Mouse (Mus musculus) kidney, adult 2 months (tissue): Measurements from ENCODE around the gene Lipc.

Source experiments
- CTCF ChIP-seq: fragments of 200-500 bp; conservative IDR thresholded peaks from 2 replicates; pipeline ENCODE4 v1.5.1; 2011; ENCODE audit warnings: low read depth, mild to moderate bottlenecking, control low read depth, low read length, moderate library complexity, mixed read lengths; ENCODE audit not compliant: insufficient read depth, insufficient read length
- POLR2A ChIP-seq: fragments of 200-500 bp; IDR thresholded peaks from one replicate; pipeline ENCODE4 v1.6.1; 2011; ENCODE audit warnings: low read depth, low read length, control low read depth

GRCm38 (mm10) chr9:70833111-70833908 is 118.7 kb downstream of the Lipc start:
- no peak for TF ChIP-seq POLR2A
- TF ChIP-seq CTCF: no peak
